ENCODE assay signal across 20 mouse cellular contexts in the genomic region with DNA sequence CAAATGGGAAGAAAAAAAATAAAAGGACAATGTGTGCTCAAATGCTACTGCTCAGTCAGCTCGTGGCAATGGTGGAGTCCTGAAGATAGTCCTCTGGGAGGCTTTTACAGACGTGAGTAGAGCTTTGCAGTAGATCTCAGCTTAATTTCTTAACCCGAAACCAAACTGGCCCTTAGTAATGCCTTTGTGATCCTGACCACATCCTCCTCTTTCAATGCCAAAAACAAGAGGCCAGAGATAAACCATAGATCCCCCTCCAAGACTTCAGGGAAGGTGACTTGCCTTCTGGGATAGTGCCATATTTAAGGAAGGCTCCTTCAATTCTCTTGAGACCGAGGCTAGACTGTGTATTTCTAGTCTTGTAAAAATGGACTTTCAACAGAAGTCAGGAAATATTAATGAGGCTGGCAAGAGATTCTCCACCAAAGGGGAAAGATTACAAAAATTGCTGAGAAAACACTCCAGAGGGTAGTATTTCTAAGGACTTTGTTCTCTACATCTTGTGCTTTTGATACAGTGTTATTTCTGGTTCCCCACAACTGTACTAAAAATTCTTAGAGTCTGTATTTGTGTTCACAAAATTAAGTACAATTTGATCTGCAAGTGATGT.
"Had no signal": no experiment of that assay in that cellular context is flagged by ENCODE, and none has a peak within 500 bp of the region (broad histone marks: within the 10 kb centered on the region; RNA-seq: fewer than 3 reads in every experiment).

No protein-coding gene starts in this region.

- H3K4me1 ChIP-seq: limb, embryonic 10.5 days; limb, embryonic 13.5 days; liver, embryonic 12.5 days; liver, embryonic 15.5 days; lung, embryonic 15.5 days; neural tube, embryonic 12.5 days; neural tube, embryonic 15.5 days had no signal

- H3K4me3 ChIP-seq: layer of hippocampus, adult 2 months; limb, embryonic 10.5 days; limb, embryonic 13.5 days; liver, embryonic 12.5 days; liver, embryonic 15.5 days; lung, embryonic 15.5 days; neural tube, embryonic 12.5 days; neural tube, embryonic 15.5 days had no signal

- H3K9me3 ChIP-seq: limb, embryonic 10.5 days; limb, embryonic 13.5 days; liver, embryonic 12.5 days; liver, embryonic 15.5 days; lung, embryonic 15.5 days; neural tube, embryonic 12.5 days; neural tube, embryonic 15.5 days had no signal

- ATAC-seq: liver, embryonic 12.5 days had no signal

- H3K36me3 ChIP-seq: limb, embryonic 10.5 days; limb, embryonic 13.5 days; liver, embryonic 12.5 days; liver, embryonic 15.5 days; lung, embryonic 15.5 days; neural tube, embryonic 12.5 days; neural tube, embryonic 15.5 days had no signal

- H3K27me3 ChIP-seq: limb, embryonic 13.5 days; liver, embryonic 12.5 days; liver, embryonic 15.5 days; lung, embryonic 15.5 days; neural tube, embryonic 12.5 days; neural tube, embryonic 15.5 days had no signal

- H3K4me2 ChIP-seq: limb, embryonic 13.5 days; liver, embryonic 12.5 days; liver, embryonic 15.5 days; lung, embryonic 15.5 days; midbrain, embryonic 11.5 days; neural tube, embryonic 12.5 days; neural tube, embryonic 15.5 days had no signal

- H3K9ac ChIP-seq: limb, embryonic 13.5 days; liver, embryonic 12.5 days; liver, embryonic 15.5 days; lung, embryonic 15.5 days; neural tube, embryonic 12.5 days; neural tube, embryonic 15.5 days had no signal

- DNase-seq: kidney, postnatal 14 days; layer of hippocampus, adult 9-11 months; liver; lung, adult 18-20 months; lung, postnatal 14 days; lung, postnatal 4 days; midbrain, embryonic 14.5 days; retina, postnatal 1 day; right cerebral cortex, postnatal 25 days; thymus, postnatal 25 days had no signal

- H3K27ac ChIP-seq: layer of hippocampus, adult 2 months; limb, embryonic 10.5 days; limb, embryonic 13.5 days; liver, embryonic 12.5 days; liver, embryonic 15.5 days; lung, embryonic 15.5 days; neural tube, embryonic 12.5 days; neural tube, embryonic 15.5 days; stomach, postnatal 0 days had no signal
